Mouse (Mus musculus): ENCODE results near the gene Pccb. TPM values are rescaled to one million over a fixed set of nuclear protein-coding genes. Genes with fewer than 3 reads are reported as not detected.

Gene Pccb
- polyA plus RNA-seq, 1 experiment from 2014 or later: 22.7 TPM

DNA sequence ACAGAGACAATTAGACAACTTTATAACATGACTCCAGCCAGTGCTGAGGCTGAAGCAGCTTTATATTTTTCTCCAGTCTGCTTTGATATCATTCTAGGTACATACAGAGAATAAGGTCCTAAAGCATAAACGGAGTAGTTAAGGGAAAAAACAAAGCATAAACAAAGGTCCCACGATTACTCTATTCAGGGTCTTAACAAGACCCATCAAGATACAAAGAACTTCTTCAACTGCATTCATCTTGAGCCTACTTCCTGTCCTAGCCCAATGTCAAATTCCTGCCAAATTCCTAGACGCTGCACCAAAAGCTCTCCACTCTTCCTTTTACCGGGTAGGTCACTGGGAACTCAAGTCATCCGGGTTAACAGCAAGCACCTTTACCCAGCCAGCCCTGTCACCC lies 6.8 kb upstream of the Pccb start:
- H3K4me3 ChIP-seq: no peak overlapping the region
- no peak overlapping the region for H3K27ac ChIP-seq (replicated peaks)
- no peaks in the 10 kb centered on the region for H3K9me3 ChIP-seq
- H3K9ac ChIP-seq (replicated peaks): no peak overlapping the region
- WGBS: 69% methylated on average over 5 of the region's 5 CpGs
- H3K4me1 ChIP-seq: no peaks in the 10 kb centered on the region
- H3K27me3 ChIP-seq: no peaks in the 10 kb centered on the region
- ATAC-seq (replicated peaks): no peak
- H3K4me2 ChIP-seq (replicated peaks): no peak overlapping the region
- H3K36me3 ChIP-seq: no peaks in the 10 kb centered on the region

- H3K9ac ChIP-seq (replicated peaks): no peak overlapping the region
- H3K4me2 ChIP-seq (replicated peaks): no peak overlapping the region
- H3K4me3 ChIP-seq: no peak overlapping the region
- no peaks in the 10 kb centered on the region for H3K36me3 ChIP-seq
- no peak overlapping the region for H3K27ac ChIP-seq (replicated peaks)
- WGBS: 87% methylated on average over 5 of the region's 5 CpGs
- H3K4me1 ChIP-seq: peaks cover 10% of the 10 kb centered on the region
- no peaks in the 10 kb centered on the region for H3K27me3 ChIP-seq
- ATAC-seq (replicated peaks): no peak
- no peaks in the 10 kb centered on the region for H3K9me3 ChIP-seq
These were observed 3.9 kb upstream of the Pccb start for GRCm38 (mm10) chr9:101038634-101039033.

GRCm38 (mm10) chr9:101037396-101037795 lies 2.7 kb upstream of the Pccb start:
- peaks cover 13% of the 10 kb centered on the region for H3K4me1 ChIP-seq
- no peak overlapping the region for H3K9ac ChIP-seq (replicated peaks)
- no peaks in the 10 kb centered on the region for H3K27me3 ChIP-seq
- no peak overlapping the region for H3K4me2 ChIP-seq (replicated peaks)
- H3K27ac ChIP-seq (replicated peaks): no peak overlapping the region
- WGBS: 64% methylated on average over 7 of the region's 7 CpGs
- H3K9me3 ChIP-seq: no peaks in the 10 kb centered on the region
- no peak overlapping the region for H3K4me3 ChIP-seq
- H3K36me3 ChIP-seq: no peaks in the 10 kb centered on the region
- ATAC-seq (replicated peaks): no peak

DNA sequence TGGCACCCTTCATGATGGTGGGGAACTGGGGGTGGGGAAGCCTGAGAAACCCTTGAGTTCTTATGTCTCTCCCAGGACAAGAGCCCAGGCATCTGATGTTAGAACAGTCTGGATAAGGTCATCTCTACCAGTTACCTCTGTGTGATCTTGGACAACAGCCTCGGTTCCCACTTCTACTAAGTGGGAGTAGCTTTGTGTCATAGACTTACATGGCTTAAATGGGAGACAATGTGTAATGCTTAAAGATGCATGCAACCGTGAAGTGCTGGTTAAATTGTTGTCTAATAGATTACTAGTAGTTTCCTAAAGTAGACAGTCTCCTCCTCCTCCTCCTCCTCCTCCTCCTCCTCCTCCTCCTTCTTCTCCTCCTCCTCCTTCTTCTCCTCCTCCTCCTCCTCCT lies 2.2 kb upstream of the Pccb start:
- H3K27ac ChIP-seq (replicated peaks): no peak overlapping the region
- no peak overlapping the region for H3K9ac ChIP-seq (replicated peaks)
- WGBS: 88% methylated on average over 2 of the region's 2 CpGs
- no peaks in the 10 kb centered on the region for H3K27me3 ChIP-seq
- ATAC-seq (replicated peaks): no peak
- H3K9me3 ChIP-seq: no peaks in the 10 kb centered on the region
- H3K36me3 ChIP-seq: no peaks in the 10 kb centered on the region
- no peak overlapping the region for H3K4me2 ChIP-seq (replicated peaks)
- H3K4me3 ChIP-seq: no peak overlapping the region
- peaks cover 13% of the 10 kb centered on the region for H3K4me1 ChIP-seq

GRCm38 (mm10) chr9:101035836-101036596 lies 1.3 kb upstream of the Pccb start:
- no peaks in the 10 kb centered on the region for H3K9me3 ChIP-seq
- H3K4me3 ChIP-seq: no peak overlapping the region
- no peaks in the 10 kb centered on the region for H3K27me3 ChIP-seq
- peaks cover 13% of the 10 kb centered on the region for H3K4me1 ChIP-seq
- WGBS: 86% methylated on average over 13 of the region's 15 CpGs
- H3K4me2 ChIP-seq (replicated peaks): no peak overlapping the region
- no peak overlapping the region for H3K9ac ChIP-seq (replicated peaks)
- ATAC-seq (replicated peaks): no peak
- H3K27ac ChIP-seq (replicated peaks): no peak overlapping the region
- H3K36me3 ChIP-seq: no peaks in the 10 kb centered on the region

DNA sequence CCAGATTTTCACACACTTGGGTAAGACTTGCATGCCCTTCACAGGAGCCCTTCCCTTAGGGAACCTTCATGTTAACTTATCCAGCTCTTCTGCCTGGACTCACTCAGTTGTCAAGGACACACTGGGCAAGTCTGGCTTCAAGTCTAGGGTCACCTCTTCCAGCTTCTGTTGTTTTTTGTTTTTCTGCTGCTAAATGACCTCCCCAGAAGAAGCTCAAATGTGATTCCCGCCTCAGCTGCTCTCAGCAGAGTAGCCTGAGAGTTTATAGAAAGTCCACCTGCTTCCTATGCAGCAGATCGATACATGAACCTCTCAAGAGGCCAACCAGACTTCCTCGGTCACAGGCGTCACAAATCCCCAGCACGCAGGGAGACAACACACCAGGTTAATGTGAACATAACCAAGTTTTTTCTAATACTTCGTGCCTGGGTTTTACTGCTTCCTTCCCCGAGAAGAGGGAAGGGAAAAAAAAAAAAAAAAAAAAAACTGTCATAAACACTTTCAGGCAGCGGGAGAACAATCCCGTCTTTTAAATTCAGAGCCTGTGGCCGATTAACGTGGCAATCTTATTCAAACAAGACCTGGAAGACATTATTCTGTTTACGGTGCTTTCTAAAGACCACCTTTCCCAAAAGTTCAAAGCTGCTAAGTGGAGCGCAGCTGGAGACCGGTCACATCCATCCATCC lies 794 bp downstream of the Pccb start:
- Histone ChIP-seq H3K4me2 (replicated peaks) (peak overlapping the region; percentile 52), H3K4me3 (peak overlapping the region; percentile 81), H3K4me1 (peaks cover 13% of the 10 kb centered on the region), H3K9ac (replicated peaks) (peak overlapping the region; percentile 73), H3K27me3 (no peaks in the 10 kb centered on the region), H3K27ac (replicated peaks) (peak overlapping the region; percentile 98), H3K9me3 (no peaks in the 10 kb centered on the region), H3K36me3 (no peaks in the 10 kb centered on the region)
- WGBS: 6% methylated on average over 14 of the region's 14 CpGs
- ATAC-seq (replicated peaks): no peak

DNA sequence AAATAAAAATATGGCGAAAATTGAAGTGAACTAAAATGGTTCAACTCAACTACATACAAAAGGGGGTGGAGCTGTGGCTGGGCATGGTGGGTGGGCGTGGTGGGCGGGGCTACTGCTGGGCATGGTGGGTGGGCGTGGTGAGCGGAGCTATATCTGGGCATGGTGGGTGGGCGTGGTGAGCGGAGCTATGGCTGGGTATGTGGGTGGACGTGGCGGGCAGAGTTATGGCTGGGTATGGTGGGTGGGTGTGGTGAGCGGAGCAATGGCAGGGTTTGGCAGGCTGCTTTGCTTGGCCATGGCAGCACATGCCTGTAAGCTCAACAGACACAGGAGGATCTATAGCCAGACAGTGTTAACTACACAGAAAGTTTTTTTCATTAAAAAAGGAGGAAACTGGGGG lies 15.9 kb downstream of the Pccb start:
- no peak for ATAC-seq (replicated peaks)
- 95% methylated on average over 10 of the region's 10 CpGs for WGBS

DNA sequence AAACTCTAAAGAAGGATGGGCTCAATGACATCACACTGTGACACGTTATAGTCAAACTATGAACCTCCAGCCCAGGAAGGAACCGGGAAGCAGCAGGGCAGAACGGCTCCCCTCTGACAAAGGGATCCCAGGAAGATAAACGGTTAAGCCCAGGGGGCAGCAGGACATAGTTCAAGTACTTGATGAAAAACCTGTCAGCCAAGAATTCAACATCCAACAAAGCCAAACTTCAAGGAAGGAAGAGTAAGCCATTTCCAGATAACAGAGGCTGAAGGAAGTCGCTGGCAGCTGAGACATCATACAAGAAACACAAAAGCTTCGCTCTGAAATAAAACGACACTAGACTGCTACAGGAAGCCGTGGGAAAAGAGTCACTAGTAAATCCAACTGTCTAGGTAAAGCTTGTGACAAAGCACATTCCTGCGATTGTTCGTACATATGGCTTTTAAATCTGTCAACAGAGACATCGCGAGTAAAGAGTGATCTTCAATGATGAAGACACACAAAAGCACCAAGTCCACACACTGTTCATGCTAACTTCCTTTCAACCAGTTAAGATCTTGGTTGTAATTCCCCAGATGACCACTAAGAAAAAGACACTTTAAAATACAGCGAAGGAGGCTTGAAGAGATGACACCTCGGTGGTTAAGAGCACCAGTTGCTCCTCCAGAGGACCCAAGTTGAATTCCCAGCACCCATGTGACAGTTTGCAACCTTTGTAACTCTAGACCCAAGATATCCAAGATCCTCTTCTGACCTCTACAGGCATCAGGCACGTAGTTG lies 16.8 kb downstream of the Pccb start:
- no peak overlapping the region for H3K27ac ChIP-seq (replicated peaks)

More for the DNA sequence above, 15.9 kb downstream of the Pccb start:
- H3K27ac ChIP-seq (replicated peaks): no peak overlapping the region
- H3K4me2 ChIP-seq (replicated peaks): no peak overlapping the region
- no peaks in the 10 kb centered on the region for H3K27me3 ChIP-seq
- H3K36me3 ChIP-seq: peaks cover 24% of the 10 kb centered on the region
- no peak overlapping the region for H3K9ac ChIP-seq (replicated peaks)
- no peaks in the 10 kb centered on the region for H3K4me1 ChIP-seq
- no peak overlapping the region for H3K4me3 ChIP-seq
- H3K9me3 ChIP-seq: no peaks in the 10 kb centered on the region

GRCm38 (mm10) chr9:101015324-101015723 lies 19.4 kb downstream of the Pccb start:
- no peaks in the 10 kb centered on the region for H3K4me1 ChIP-seq
- ATAC-seq (replicated peaks): no peak
- H3K27ac ChIP-seq (replicated peaks): no peak overlapping the region
- 97% methylated on average over 9 of the region's 9 CpGs for WGBS
- H3K9me3 ChIP-seq: no peaks in the 10 kb centered on the region
- no peak overlapping the region for H3K4me2 ChIP-seq (replicated peaks)
- H3K9ac ChIP-seq (replicated peaks): no peak overlapping the region
- no peak overlapping the region for H3K4me3 ChIP-seq
- no peaks in the 10 kb centered on the region for H3K27me3 ChIP-seq
- H3K36me3 ChIP-seq: peaks cover 10% of the 10 kb centered on the region

More for the DNA sequence above, 16.8 kb downstream of the Pccb start:
- Histone ChIP-seq H3K4me3 (no peak overlapping the region), H3K36me3 (peaks cover 17% of the 10 kb centered on the region), H3K4me1 (no peaks in the 10 kb centered on the region), H3K27me3 (no peaks in the 10 kb centered on the region), H3K9ac (replicated peaks) (no peak overlapping the region), H3K9me3 (no peaks in the 10 kb centered on the region), H3K4me2 (replicated peaks) (no peak overlapping the region)
- ATAC-seq (replicated peaks): no peak
- WGBS: 90% methylated on average over 15 of the region's 15 CpGs

DNA sequence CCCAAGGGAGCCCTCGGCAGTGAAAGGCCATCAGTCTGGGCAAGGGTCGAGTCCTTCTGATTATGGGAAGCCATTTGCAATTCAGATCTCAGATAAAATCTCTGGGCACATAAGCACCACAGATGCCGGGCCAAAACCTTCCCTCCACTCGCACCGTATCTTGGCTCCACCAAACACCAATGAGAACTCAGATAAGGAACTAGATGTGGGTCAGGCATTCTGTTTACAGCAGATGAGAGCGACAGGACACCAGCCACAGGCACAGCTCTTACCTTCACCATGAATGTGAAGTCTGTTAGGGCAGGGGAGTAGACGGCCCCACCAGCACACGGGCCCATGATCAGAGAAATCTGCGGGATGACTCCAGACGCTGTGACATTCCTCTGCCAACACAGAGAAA lies 22.3 kb downstream of the Pccb start:
- no peaks in the 10 kb centered on the region for H3K27me3 ChIP-seq
- H3K4me3 ChIP-seq: no peak overlapping the region
- H3K9ac ChIP-seq (replicated peaks): no peak overlapping the region
- H3K27ac ChIP-seq (replicated peaks): no peak overlapping the region
- 83% methylated on average over 10 of the region's 10 CpGs for WGBS
- no peaks in the 10 kb centered on the region for H3K4me1 ChIP-seq
- no peak overlapping the region for H3K4me2 ChIP-seq (replicated peaks)
- no peaks in the 10 kb centered on the region for H3K9me3 ChIP-seq
- H3K36me3 ChIP-seq: peaks cover 10% of the 10 kb centered on the region
- ATAC-seq (replicated peaks): no peak

DNA sequence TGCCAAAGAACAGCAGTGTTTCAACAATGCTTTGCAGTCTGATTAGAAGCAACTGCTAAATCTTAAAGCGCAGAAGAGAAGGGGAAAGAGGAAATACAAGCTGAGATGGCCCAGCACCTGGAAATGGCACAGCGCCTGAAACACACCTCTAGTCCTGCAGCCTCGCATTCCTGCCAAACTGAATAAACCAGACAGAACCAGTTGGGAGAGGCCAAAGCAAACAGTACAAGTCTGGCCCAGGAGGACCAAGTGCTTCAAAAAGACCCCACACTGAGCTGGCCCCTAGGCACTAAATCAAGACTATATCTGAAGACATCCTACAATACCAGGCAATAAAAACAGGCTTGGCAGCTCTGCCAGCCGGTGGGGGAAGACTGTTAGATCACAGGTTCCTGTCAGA lies 28.8 kb downstream of the Pccb start:
- peaks cover 4% of the 10 kb centered on the region; the same call in 1 of the 2 replicates for H3K36me3 ChIP-seq
- no peak for ATAC-seq (replicated peaks)
- no peaks in the 10 kb centered on the region for H3K27me3 ChIP-seq
- WGBS: 87% methylated on average over 4 of the region's 4 CpGs
- no peak overlapping the region for H3K9ac ChIP-seq (replicated peaks)
- H3K4me1 ChIP-seq: no peaks in the 10 kb centered on the region
- no peak overlapping the region for H3K4me2 ChIP-seq (replicated peaks)
- H3K4me3 ChIP-seq: no peak overlapping the region
- no peak overlapping the region for H3K27ac ChIP-seq (replicated peaks)
- no peaks in the 10 kb centered on the region for H3K9me3 ChIP-seq

GRCm38 (mm10) chr9:101003302-101003701 lies 31.4 kb downstream of the Pccb start:
- H3K9ac ChIP-seq (replicated peaks): no peak overlapping the region
- H3K9me3 ChIP-seq: no peaks in the 10 kb centered on the region
- WGBS: 92% methylated on average over 5 of the region's 5 CpGs
- no peaks in the 10 kb centered on the region for H3K27me3 ChIP-seq
- H3K36me3 ChIP-seq: peaks cover 4% of the 10 kb centered on the region
- ATAC-seq (replicated peaks): no peak
- H3K4me2 ChIP-seq (replicated peaks): no peak overlapping the region
- no peak overlapping the region for H3K4me3 ChIP-seq
- no peaks in the 10 kb centered on the region for H3K4me1 ChIP-seq
- H3K27ac ChIP-seq (replicated peaks): no peak overlapping the region

All from forebrain, embryonic 15.5 days (tissue).